Mouse (Mus musculus): Measurements from ENCODE around the gene Nog.

The Nog gene

GRCm38 (mm10) chr11:89265080-89265479 is 37.1 kb downstream of the Nog start:
- DNase-seq: no peak

- no peak for DNase-seq
These were observed 42.7 kb downstream of the Nog start for GRCm38 (mm10) chr11:89259338-89259915.

GRCm38 (mm10) chr11:89257893-89258292 is 44.2 kb downstream of the Nog start:
- no peak for DNase-seq

- no peak for DNase-seq
These were observed 48.2 kb downstream of the Nog start for GRCm38 (mm10) chr11:89253973-89254372.
